Mouse (Mus musculus): Measurements from ENCODE around the gene Six5.
"Not testable (repeated sequence)": the region's sequence is repeated elsewhere in the genome, so short reads cannot be mapped to it uniquely, and the experiment has no call there.

Gene Six5

DNA sequence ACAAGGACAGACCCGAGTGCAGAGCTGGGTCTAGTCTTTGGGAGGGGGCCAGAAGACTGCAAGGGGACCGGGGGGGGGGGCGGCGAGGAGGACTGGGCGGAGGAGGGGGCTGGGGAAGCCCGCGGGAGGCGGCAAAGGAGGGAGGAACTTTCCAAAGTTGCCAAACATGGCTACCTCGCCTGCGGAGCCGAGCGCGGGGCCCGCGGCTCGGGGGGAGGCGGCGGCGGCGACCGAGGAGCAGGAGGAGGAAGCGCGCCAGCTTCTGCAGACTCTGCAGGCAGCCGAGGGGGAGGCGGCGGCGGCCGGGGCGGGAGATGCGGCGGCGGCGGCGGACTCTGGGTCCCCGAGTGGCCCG, at the start of gene Six5:
Six5 (plus strand) TSS at position 124 of the 355 bp plus-strand sequence.
- DNase-seq, result peak; percentile 64

GRCm38 (mm10) chr7:19044616-19045015, 49.8 kb upstream of the Six5 start:
- no peak for DNase-seq

- DNase-seq, result no peak
Observed at GRCm38 (mm10) chr7:19046286-19047069, 47.9 kb upstream of the Six5 start.

DNA sequence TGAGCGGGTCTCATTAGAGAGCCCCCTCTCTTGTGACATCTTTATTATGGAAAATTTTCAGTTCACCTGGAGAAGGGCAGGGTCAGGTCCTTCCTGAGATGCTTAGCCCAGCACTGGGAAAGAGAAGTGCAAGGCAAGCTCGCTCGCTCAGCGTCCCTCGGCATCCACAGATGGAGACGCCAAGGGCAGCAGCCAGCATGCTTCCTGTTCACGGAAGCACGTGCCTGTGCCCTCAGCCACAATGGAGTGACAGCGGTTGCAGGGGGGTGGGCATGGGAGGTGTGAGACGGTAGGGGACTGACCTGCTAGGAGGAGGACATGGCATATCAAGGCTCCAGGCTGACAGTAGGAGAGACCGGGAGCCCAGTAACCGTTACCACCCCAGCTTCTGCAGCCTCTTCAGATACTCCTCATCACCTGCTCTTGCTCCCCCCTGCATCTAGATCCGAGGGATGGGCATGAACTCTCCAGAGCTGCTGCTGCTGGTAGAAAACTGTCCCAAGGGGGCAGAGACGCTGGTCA, 46.3 kb upstream of the Six5 start:
- no peak for DNase-seq

DNA sequence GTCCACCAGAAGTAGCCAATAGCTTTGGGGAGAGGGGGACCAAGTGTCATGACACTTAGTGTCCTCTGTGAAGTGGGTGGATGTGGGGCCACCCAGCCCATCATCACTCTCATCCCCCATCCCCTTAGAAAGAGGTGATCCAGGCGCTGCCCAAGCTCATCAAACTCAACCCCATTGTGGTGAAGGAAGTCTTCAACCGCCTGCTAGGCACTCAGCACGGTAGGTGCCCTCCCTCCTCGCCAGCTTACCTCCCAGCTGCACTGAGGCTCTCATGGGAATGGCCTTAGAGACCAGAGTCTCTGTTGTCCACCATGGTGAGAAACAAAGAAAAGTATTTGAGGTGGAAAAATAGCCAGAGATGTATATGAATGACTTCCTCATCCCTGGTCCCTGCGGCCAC, 45.1 kb upstream of the Six5 start:
- DNase-seq, result no peak

GRCm38 (mm10) chr7:19050172-19050571, 44.2 kb upstream of the Six5 start:
- no peak for DNase-seq

- no peak for DNase-seq
Observed at GRCm38 (mm10) chr7:19051161-19051560, 43.2 kb upstream of the Six5 start.

GRCm38 (mm10) chr7:19052345-19053135, 41.9 kb upstream of the Six5 start:
- no peak for DNase-seq

GRCm38 (mm10) chr7:19053136-19053532, 41.3 kb upstream of the Six5 start:
- DNase-seq, result no peak

GRCm38 (mm10) chr7:19054047-19054776, 40.2 kb upstream of the Six5 start, which contains the start of gene Rsph6a:
Gene Rsph6a, plus strand, starts transcription at chr7:19054690.
- peak; percentile 37 for DNase-seq

GRCm38 (mm10) chr7:19054777-19055076, 39.7 kb upstream of the Six5 start:
- no peak for DNase-seq

DNA sequence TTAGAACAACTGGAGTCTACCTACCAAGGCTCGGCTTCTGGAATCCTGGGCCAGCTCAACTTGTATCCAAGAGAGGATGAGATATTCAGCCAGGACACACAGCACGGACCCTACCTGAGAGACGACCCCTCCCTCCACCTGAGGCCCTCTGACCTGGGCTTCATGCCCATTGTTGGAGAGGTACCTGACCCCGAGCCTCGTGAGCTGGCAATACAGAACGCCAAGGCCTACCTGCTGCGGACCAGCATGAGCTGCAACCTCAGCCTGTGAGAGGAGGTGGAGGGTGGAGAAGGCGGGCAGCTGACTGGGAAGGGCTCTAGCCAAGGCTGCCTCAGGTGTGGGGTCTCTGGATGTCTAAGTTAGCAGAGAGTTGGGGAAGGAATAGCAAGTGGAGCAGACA, 39.3 kb upstream of the Six5 start:
- DNase-seq, result no peak

- no peak for DNase-seq
Observed at GRCm38 (mm10) chr7:19057405-19057804, 37.0 kb upstream of the Six5 start.

DNA sequence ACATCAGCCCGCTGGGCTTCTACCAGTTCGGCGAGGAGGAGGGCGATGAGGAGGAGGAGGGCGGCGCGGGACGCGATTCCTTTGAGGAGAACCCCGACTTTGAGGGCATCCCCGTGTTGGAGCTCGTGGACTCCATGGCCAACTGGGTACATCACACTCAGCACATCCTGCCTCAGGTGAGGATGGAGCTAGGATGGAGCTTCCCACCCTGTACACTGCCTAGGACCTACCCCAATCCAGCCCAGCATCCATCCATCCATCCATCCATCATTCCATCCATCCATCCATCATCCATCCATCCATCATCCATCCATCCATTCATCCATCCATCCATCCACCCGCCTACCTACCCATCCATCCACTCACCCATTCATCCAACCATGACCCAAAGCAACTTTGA, 28.5 kb upstream of the Six5 start:
- DNase-seq, result no peak

DNA sequence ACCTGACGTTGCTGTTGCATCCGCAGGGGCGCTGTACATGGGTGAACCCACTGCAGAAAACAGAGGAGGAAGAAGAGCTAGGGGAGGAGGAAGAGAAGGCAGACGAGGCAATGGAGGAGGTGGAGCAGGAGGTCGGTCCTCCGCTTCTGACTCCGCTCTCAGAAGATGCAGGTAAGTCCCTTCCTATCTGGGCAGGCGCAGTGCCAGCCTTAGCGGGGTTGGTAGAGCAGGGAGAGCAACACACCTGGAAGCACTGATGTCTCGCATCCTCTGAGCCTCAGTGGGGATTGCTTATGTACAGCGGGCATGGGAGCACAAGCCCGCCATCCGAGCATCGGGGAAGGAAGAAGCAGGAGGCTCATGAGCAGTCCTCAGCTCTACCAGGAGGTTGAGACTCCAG, 27.3 kb upstream of the Six5 start:
- no peak for DNase-seq

GRCm38 (mm10) chr7:19067935-19068334, 26.5 kb upstream of the Six5 start:
- DNase-seq, result no peak

GRCm38 (mm10) chr7:19068707-19069106, 25.7 kb upstream of the Six5 start:
- DNase-seq, result peak; percentile 79

GRCm38 (mm10) chr7:19069500-19069899, 24.9 kb upstream of the Six5 start:
- no peak for DNase-seq

DNA sequence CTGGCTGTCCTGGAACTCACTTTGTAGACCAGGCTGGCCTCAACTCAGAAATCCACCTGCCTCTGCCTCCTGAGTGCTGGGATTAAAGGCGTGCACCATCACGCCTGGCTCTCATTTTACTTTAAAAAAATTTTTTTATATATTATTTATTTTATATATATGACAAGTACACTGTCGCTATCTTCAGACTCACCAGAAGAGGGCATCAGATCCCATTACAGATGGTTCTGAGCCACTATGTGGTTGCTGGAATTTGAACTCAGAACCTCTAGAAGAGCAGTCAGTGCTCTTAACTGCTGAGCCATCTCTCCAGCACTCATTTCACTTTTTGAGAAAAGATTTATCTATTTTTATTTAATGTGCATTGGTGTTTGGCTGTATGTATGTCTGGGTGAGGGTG, 23.4 kb upstream of the Six5 start:
- DNase-seq, result not testable (repeated sequence)

DNA sequence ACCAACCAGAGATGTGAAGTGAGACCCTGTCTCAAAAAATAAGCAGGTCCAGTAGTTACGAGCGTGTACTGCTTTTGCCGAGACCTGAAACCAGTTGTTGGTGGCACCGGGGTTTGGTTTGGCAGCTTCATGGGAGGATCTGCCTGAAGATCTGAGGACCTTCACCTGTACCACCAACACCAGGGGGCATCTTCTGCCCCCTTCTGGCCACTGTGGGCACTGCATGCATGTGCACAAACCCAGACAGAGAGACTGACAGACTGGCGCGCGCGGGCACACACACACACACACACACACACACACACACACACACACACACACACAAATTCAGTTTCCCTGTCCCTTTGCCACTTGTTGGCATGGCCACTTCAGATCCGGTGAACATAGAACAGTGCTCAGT, 20.9 kb upstream of the Six5 start:
- peak; percentile 66 for DNase-seq

DNA sequence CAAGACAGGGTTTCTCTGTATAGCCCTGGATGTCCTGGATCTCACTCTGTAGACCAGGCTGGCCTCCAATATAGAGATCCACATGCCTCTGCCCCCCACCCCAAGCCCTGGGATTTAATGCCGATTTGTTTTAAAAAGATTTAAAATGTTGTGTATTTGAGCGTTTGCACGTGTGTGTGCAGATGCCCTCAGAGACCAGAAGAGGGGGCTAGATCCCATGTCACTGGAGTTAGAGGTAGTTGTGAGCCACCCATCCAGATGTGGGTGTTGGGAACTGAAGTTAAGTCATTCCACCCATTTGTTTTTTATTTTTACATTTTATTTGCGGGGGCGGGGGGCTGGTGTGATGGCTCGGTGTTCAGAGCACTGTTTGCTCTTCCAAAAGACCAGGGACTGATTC, 19.9 kb upstream of the Six5 start:
- DNase-seq, result no peak

DNA sequence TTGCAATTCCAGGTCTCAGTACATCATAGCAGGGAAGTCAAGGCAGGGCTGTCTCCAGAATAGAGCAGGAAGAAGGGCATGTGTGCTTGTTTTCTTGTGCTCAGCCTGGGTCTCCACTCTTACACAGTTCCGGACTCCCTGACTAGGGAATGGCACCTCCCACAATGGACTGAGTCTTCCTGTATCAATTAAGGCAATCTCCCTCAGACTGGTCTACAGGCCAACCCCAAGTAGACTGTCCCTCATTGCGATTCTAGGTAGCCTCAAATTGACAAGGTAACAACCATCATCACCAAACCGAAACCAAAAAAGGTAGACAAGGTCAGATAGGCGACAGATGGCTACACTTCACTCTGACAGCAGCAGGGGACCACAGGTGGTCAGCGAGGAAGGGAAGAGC, 19.2 kb upstream of the Six5 start:
- no peak for DNase-seq

DNA sequence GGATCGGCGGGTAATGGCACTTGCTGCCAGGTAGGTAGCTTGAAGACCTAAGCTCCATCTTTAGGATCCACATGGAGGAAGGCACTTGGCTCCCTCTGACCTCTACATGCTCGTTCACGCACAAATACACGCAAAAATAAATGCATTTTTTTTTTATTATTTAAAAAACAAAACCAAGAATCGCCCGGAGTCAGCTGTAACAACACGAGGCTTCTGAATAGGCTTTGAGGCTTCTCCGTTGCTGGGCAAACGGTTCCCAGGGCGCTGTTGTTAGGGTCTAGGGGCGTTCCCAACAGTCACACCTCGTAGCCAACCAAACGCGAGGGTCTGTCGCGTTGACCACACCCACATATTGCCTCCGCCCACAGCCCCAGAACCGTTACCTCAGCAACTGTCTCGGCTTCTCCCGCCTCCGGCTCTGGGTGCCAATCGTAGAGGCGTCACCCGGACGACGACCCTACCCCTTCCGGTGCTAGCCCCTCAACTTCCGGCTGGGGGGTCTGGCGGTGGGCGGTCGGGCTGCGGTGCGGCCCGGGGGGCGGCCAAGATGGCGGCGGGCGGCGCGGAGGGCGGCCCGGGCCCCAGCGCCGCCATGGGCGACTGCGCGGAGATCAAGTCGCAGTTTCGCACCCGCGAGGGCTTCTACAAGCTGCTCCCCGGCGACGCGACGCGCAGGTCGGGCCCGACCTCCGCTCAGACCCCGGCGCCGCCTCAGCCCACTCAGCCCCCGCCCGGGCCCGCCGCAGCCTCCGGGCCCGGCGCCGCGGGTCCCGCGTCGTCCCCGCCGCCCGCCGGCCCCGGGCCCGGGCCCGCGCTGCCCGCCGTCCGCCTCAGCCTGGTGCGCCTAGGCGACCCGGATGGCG, 18.4 kb upstream of the Six5 start, which contains the start of gene Dmwd:
Dmwd (plus strand) TSS at position 505 of the 863 bp plus-strand sequence.
- DNase-seq, result peak; percentile 91
